Mouse (Mus musculus) testis, adult 2 months (tissue): Measurements from ENCODE around the gene Rras2. TPM values are rescaled to one million over a fixed set of nuclear protein-coding genes. Genes with fewer than 3 reads are reported as not detected.

Source experiments
- H3K27ac ChIP-seq: fragments of 200-500 bp; 2 replicates; pipeline ENCODE4 v1.5.1; 2012; ENCODE audit warnings: low read depth, low read length; ENCODE audit not compliant: control insufficient read depth, insufficient read depth
- H3K27me3 ChIP-seq: fragments of 200-500 bp; 2 replicates; pipeline ENCODE4 v1.6.1; 2012; ENCODE audit warnings: mild to moderate bottlenecking, low read length, moderate library complexity; ENCODE audit not compliant: control insufficient read depth, insufficient read depth
- H3K36me3 ChIP-seq: fragments of 200-500 bp; 2 replicates; pipeline ENCODE4 v1.6.1; 2012; ENCODE audit warnings: mild to moderate bottlenecking, low read length; ENCODE audit not compliant: control insufficient read depth, insufficient read depth
- H3K4me1 ChIP-seq: fragments of 200-500 bp; 2 replicates; pipeline ENCODE4 v1.6.1; 2012; ENCODE audit warnings: low read length; ENCODE audit not compliant: control insufficient read depth, insufficient read depth
- H3K4me3 ChIP-seq: fragments of 200-500 bp; 2 replicates; pipeline ENCODE4 v1.5.1; 2012; ENCODE audit warnings: low read depth, mild to moderate bottlenecking, low read length, moderate library complexity, mixed read lengths; ENCODE audit not compliant: control insufficient read depth
- CTCF ChIP-seq: fragments of 200-500 bp; IDR thresholded peaks from 2 replicates; pipeline ENCODE4 v1.5.1; 2012; ENCODE audit warnings: low read depth, mild to moderate bottlenecking, inconsistent platforms, low read length, moderate library complexity; ENCODE audit not compliant: control insufficient read depth, insufficient read depth, insufficient replicate concordance
- POLR2A ChIP-seq: fragments of 200-500 bp; IDR thresholded peaks from 2 replicates; pipeline ENCODE4 v1.6.1; 2012; ENCODE audit warnings: low read depth, mild to moderate bottlenecking, inconsistent platforms, low read length, moderate library complexity; ENCODE audit not compliant: control insufficient read depth
- polyA plus RNA-seq: library from polyadenylated mRNA; depleted of rRNA; stranded (reverse); fragments of >200 nt; gene quantifications from 2 replicates; pipeline ENCODE4 v1.2.3, GENCODE M21; 2012; rRNA removed

Rras2 gene
- polyA plus RNA-seq, 1 experiment = 5.4 TPM

GRCm38 (mm10) chr7:114007565-114007964, 110.0 kb downstream of the Rras2 start:
- Histone ChIP-seq H3K27me3 (no peaks in the 10 kb centered on the region), H3K4me1 (no peaks in the 10 kb centered on the region), H3K27ac (no peak overlapping the region), H3K4me3 (no peak overlapping the region), H3K36me3 (no peaks in the 10 kb centered on the region)
- TF ChIP-seq CTCF (no peak), POLR2A (no peak)

- H3K4me3 ChIP-seq = no peak overlapping the region
These were observed 111.1 kb downstream of the Rras2 start for GRCm38 (mm10) chr7:114006456-114006855.

GRCm38 (mm10) chr7:114005499-114005898, 112.1 kb downstream of the Rras2 start:
- Histone ChIP-seq H3K27me3 (no peaks in the 10 kb centered on the region), H3K4me3 (no peak overlapping the region), H3K4me1 (no peaks in the 10 kb centered on the region), H3K27ac (no peak overlapping the region), H3K36me3 (no peaks in the 10 kb centered on the region)
- TF ChIP-seq POLR2A = no peak
- no peak for TF ChIP-seq CTCF

More at GRCm38 (mm10) chr7:114006456-114006855, 111.1 kb downstream of the Rras2 start:
- no peak overlapping the region for H3K27ac ChIP-seq
- H3K4me1 ChIP-seq = no peaks in the 10 kb centered on the region
- TF ChIP-seq POLR2A (no peak), CTCF (no peak)
- H3K27me3 ChIP-seq = no peaks in the 10 kb centered on the region
- H3K36me3 ChIP-seq = no peaks in the 10 kb centered on the region

- Histone ChIP-seq H3K36me3 (no peaks in the 10 kb centered on the region), H3K4me1 (no peaks in the 10 kb centered on the region), H3K27me3 (no peaks in the 10 kb centered on the region), H3K27ac (no peak overlapping the region), H3K4me3 (no peak overlapping the region)
- TF ChIP-seq POLR2A = no peak
- TF ChIP-seq CTCF = no peak
These were observed 113.4 kb downstream of the Rras2 start for GRCm38 (mm10) chr7:114004171-114004570.

- Histone ChIP-seq H3K4me3 (no peak overlapping the region), H3K36me3 (no peaks in the 10 kb centered on the region), H3K27me3 (no peaks in the 10 kb centered on the region), H3K4me1 (no peaks in the 10 kb centered on the region), H3K27ac (no peak overlapping the region)
- no peak for TF ChIP-seq POLR2A
- TF ChIP-seq CTCF = no peak
These were observed 119.8 kb downstream of the Rras2 start for GRCm38 (mm10) chr7:113997675-113998354.

Other genes starting within 250 kb of the Rras2 start
- gene Copb1, start 136.9 kb upstream of the Rras2 start, polyA plus RNA-seq = 22.9 and 26.6 TPM in 2 replicates
- 36.4 and 45.2 TPM in 2 replicates for gene Psma1, start 158.3 kb upstream of the Rras2 start, polyA plus RNA-seq